Mouse (Mus musculus): ENCODE results near the gene Tatdn2.

- TF ChIP-seq CTCF (IDR thresholded peaks at IDR 0.05; ENCODE audit: control insufficient read depth, insufficient read depth, insufficient read length) (no peak), USF1 (IDR thresholded peaks at IDR 0.05; ENCODE audit: low read depth) (no peak), CEBPB (IDR thresholded peaks at IDR 0.05; ENCODE audit: low read depth) (no peak), MAX (IDR thresholded peaks at IDR 0.05) (no peak)
Observed at GRCm38 (mm10) chr6:113653551-113653950, 43.3 kb upstream of the Tatdn2 start.
